Mouse (Mus musculus): ENCODE data around the gene Gm20431.
"Not testable (repeated sequence)": the region's sequence is repeated elsewhere in the genome, so short reads cannot be mapped to it uniquely, and the experiment has no call there.

The Gm20431 gene

GRCm38 (mm10) chr2:167659847-167660610, 1.3 kb downstream of the Gm20431 start:
- no peak for DNase-seq (ENCODE audit: low read depth, low spot score)

- no peak for DNase-seq (ENCODE audit: low read depth, low spot score)
These were observed 2.0 kb downstream of the Gm20431 start for GRCm38 (mm10) chr2:167659177-167659846.

- DNase-seq (ENCODE audit: low read depth, low spot score): no peak
These were observed 2.6 kb downstream of the Gm20431 start for GRCm38 (mm10) chr2:167658712-167659111.

GRCm38 (mm10) chr2:167657973-167658372, 3.3 kb downstream of the Gm20431 start:
- DNase-seq (ENCODE audit: low read depth, low spot score): no peak

- DNase-seq (ENCODE audit: low read depth, low spot score): no peak
These were observed 4.4 kb downstream of the Gm20431 start for GRCm38 (mm10) chr2:167656629-167657478.

GRCm38 (mm10) chr2:167654911-167655600, 6.2 kb downstream of the Gm20431 start:
- DNase-seq (ENCODE audit: low read depth, low spot score): no peak

GRCm38 (mm10) chr2:167652694-167653093, 8.6 kb downstream of the Gm20431 start:
- no peak for DNase-seq (ENCODE audit: low read depth, low spot score)

- no peak for DNase-seq (ENCODE audit: low read depth, low spot score)
These were observed 9.7 kb downstream of the Gm20431 start for GRCm38 (mm10) chr2:167651622-167652021.

GRCm38 (mm10) chr2:167649290-167650032, 11.8 kb downstream of the Gm20431 start:
- no peak for DNase-seq (ENCODE audit: low read depth, low spot score)

- DNase-seq (ENCODE audit: low read depth, low spot score): peak; percentile 39
These were observed 14.9 kb downstream of the Gm20431 start for GRCm38 (mm10) chr2:167646411-167646810.

GRCm38 (mm10) chr2:167643356-167644052, 17.8 kb downstream of the Gm20431 start:
- DNase-seq (ENCODE audit: low read depth, low spot score): not testable (repeated sequence)

- DNase-seq (ENCODE audit: low read depth, low spot score): no peak
These were observed 19.1 kb downstream of the Gm20431 start for GRCm38 (mm10) chr2:167642164-167642563.

GRCm38 (mm10) chr2:167641337-167641736, 20.0 kb downstream of the Gm20431 start:
- DNase-seq (ENCODE audit: low read depth, low spot score): no peak

GRCm38 (mm10) chr2:167640279-167640678, 21.0 kb downstream of the Gm20431 start:
- DNase-seq (ENCODE audit: low read depth, low spot score): peak; percentile 76

GRCm38 (mm10) chr2:167634865-167635512, 26.3 kb downstream of the Gm20431 start:
- DNase-seq (ENCODE audit: low read depth, low spot score): no peak

GRCm38 (mm10) chr2:167634338-167634770, 26.9 kb downstream of the Gm20431 start:
- peak; percentile 100 for DNase-seq (ENCODE audit: low read depth, low spot score)

GRCm38 (mm10) chr2:167633537-167633872, 27.8 kb downstream of the Gm20431 start:
- DNase-seq (ENCODE audit: low read depth, low spot score): no peak

- DNase-seq (ENCODE audit: low read depth, low spot score): no peak
These were observed 28.4 kb downstream of the Gm20431 start for GRCm38 (mm10) chr2:167632731-167633536.

Data from ES-CJ7 (cell line).